Mouse (Mus musculus): ENCODE measurements around the gene Klhl18. TPM values are rescaled to one million over a fixed set of nuclear protein-coding genes. Genes with fewer than 3 reads are reported as not detected.
"Not testable (repeated sequence)": the region's sequence is repeated elsewhere in the genome, so short reads cannot be mapped to it uniquely, and the experiment has no call there.

The Klhl18 gene
- polyA plus RNA-seq, 1 experiment from 2014 or later = 7.1 TPM

DNA sequence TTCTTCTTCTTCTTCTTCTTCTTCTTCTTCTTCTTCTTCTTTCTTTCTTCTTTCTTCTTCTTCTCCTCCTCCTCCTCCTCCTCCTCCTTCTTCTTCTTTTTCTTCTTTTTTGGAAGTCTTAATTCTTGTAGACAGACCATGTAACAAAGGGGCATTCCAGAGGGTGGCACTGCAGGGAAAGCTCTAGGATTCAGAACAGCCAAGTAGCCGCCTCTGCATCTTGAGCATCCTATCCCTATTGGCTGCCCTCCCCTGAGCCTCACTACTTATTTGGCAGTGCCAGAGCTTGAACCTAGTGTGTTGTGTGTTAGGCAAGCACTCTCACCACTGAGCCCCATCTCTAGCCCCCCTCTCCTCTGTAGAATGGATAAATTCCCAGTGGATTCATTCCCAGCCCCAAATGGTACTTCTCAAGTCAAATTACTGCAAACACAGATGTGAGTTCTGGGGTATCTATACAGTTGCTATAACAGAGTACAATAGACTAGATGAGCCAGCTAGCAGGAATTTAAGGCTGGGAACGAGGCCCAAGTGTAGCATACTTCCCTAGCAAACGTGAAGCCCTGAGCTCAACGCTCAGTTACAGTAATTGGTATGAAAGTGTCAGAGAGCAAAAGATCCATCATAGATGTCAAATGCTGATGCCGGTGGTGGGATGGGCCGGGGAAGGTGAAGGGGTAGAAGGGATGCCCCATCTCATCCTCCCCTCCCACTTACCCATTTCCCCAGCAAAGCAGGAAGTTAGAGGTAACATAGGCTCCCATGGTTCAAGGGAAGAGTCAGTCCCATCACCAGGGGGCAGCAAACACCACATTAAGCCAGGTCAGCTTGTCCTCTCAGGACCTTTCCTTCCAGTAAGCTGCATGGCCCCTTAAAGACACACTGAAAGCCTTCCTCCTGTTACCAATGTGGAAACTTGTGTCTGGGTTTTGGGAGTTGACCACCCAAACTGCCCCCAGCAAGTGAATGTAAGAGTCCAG is 65.3 kb downstream of the Klhl18 start:
- no peak overlapping the region for H3K9ac ChIP-seq (ENCODE audit: low read depth, low read length)
- H3K4me1 ChIP-seq (replicated peaks; ENCODE audit: control insufficient read depth, insufficient read depth, low read length) = peaks cover 10% of the 10 kb centered on the region
- H3K27ac ChIP-seq (ENCODE audit: low read depth, low read length) = no peak overlapping the region
- H3K4me3 ChIP-seq (ENCODE audit: low read depth, low read length) = no peak overlapping the region
- H3K4me2 ChIP-seq = no peak overlapping the region
- no peaks in the 10 kb centered on the region for H3K9me3 ChIP-seq (ENCODE audit: control insufficient read depth, low read length)
- DNase-seq (ENCODE audit: low spot score) (peak; percentile 71), ATAC-seq (replicated peaks; ENCODE audit: low FRiP score) (peak; percentile 37)
- WGBS = 45% methylated on average over 6 of the region's 6 CpGs
- no peaks in the 10 kb centered on the region for H3K27me3 ChIP-seq (replicated peaks; ENCODE audit: control insufficient read depth, insufficient read depth, low read length)
- no peaks in the 10 kb centered on the region for H3K36me3 ChIP-seq (ENCODE audit: control insufficient read depth, insufficient read depth, low read length)

GRCm38 (mm10) chr9:110408099-110408773 is 68.3 kb downstream of the Klhl18 start, which contains the start of gene Ptpn23:
TSS of gene Ptpn23 (minus strand) at chr9:110408213.
- WGBS = 1% methylated on average over 39 of the region's 39 CpGs
- H3K4me2 ChIP-seq = peak within 1 kb of the TSS; percentile 82
- peak; percentile 93 for ATAC-seq (replicated peaks; ENCODE audit: low FRiP score)

GRCm38 (mm10) chr9:110407311-110408098 is 69.0 kb downstream of the Klhl18 start:
- Histone ChIP-seq H3K4me1 (replicated peaks; ENCODE audit: control insufficient read depth, insufficient read depth, low read length) (peaks cover 10% of the 10 kb centered on the region), H3K27ac (ENCODE audit: low read depth, low read length) (peak overlapping the region; percentile 36; the same call in 1 of the 2 replicates), H3K36me3 (ENCODE audit: control insufficient read depth, insufficient read depth, low read length) (no peaks in the 10 kb centered on the region), H3K9me3 (ENCODE audit: control insufficient read depth, low read length) (no peaks in the 10 kb centered on the region), H3K4me3 (ENCODE audit: low read depth, low read length) (peak overlapping the region; percentile 89), H3K27me3 (replicated peaks; ENCODE audit: control insufficient read depth, insufficient read depth, low read length) (no peaks in the 10 kb centered on the region), H3K9ac (ENCODE audit: low read depth, low read length) (peak overlapping the region; percentile 79), H3K4me2 (peak overlapping the region; percentile 82)
- ATAC-seq (replicated peaks; ENCODE audit: low FRiP score) (peak; percentile 50), DNase-seq (ENCODE audit: low spot score) (no peak)
- 2% methylated on average over 41 of the region's 41 CpGs for WGBS

More at GRCm38 (mm10) chr9:110408099-110408773, 68.3 kb downstream of the Klhl18 start, which contains the start of gene Ptpn23:
- Histone ChIP-seq H3K4me1 (replicated peaks; ENCODE audit: control insufficient read depth, insufficient read depth, low read length) (peaks cover 10% of the 10 kb centered on the region), H3K27me3 (replicated peaks; ENCODE audit: control insufficient read depth, insufficient read depth, low read length) (no peaks in the 10 kb centered on the region), H3K36me3 (ENCODE audit: control insufficient read depth, insufficient read depth, low read length) (no peaks in the 10 kb centered on the region), H3K27ac (ENCODE audit: low read depth, low read length) (peak within 1 kb of the TSS; percentile 40; the same call in 1 of the 2 replicates), H3K9ac (ENCODE audit: low read depth, low read length) (peak within 1 kb of the TSS; percentile 79), H3K9me3 (ENCODE audit: control insufficient read depth, low read length) (no peaks in the 10 kb centered on the region), H3K4me3 (ENCODE audit: low read depth, low read length) (peak within 1 kb of the TSS; percentile 89)
- peak; percentile 94 for DNase-seq (ENCODE audit: low spot score)

- H3K36me3 ChIP-seq (ENCODE audit: control insufficient read depth, insufficient read depth, low read length); H3K27me3 ChIP-seq (replicated peaks; ENCODE audit: control insufficient read depth, insufficient read depth, low read length); H3K27ac ChIP-seq (ENCODE audit: low read depth, low read length); DNase-seq (ENCODE audit: low spot score); H3K9me3 ChIP-seq (ENCODE audit: control insufficient read depth, low read length); H3K4me3 ChIP-seq (ENCODE audit: low read depth, low read length); H3K9ac ChIP-seq (ENCODE audit: low read depth, low read length); H3K4me2 ChIP-seq; ATAC-seq (replicated peaks; ENCODE audit: low FRiP score); H3K4me1 ChIP-seq (replicated peaks; ENCODE audit: control insufficient read depth, insufficient read depth, low read length): not testable (repeated sequence)
- WGBS = 82% methylated on average over 4 of the region's 4 CpGs
Measured at GRCm38 (mm10) chr9:110403240-110403639, 73.3 kb downstream of the Klhl18 start.

- H3K36me3 ChIP-seq (ENCODE audit: control insufficient read depth, insufficient read depth, low read length) = 0 out of 2 replicates have a peak, but pooled peaks cover 2% of the 10 kb centered on the region
- no peak overlapping the region for H3K4me2 ChIP-seq
- no peak overlapping the region for H3K27ac ChIP-seq (ENCODE audit: low read depth, low read length)
- ATAC-seq (replicated peaks; ENCODE audit: low FRiP score) (no peak), DNase-seq (ENCODE audit: low spot score) (no peak)
- H3K9me3 ChIP-seq (ENCODE audit: control insufficient read depth, low read length) = no peaks in the 10 kb centered on the region
- H3K4me1 ChIP-seq (replicated peaks; ENCODE audit: control insufficient read depth, insufficient read depth, low read length) = peaks cover 8% of the 10 kb centered on the region
- WGBS = 91% methylated on average over 2 of the region's 2 CpGs
- no peaks in the 10 kb centered on the region for H3K27me3 ChIP-seq (replicated peaks; ENCODE audit: control insufficient read depth, insufficient read depth, low read length)
- no peak overlapping the region for H3K9ac ChIP-seq (ENCODE audit: low read depth, low read length)
- no peak overlapping the region for H3K4me3 ChIP-seq (ENCODE audit: low read depth, low read length)
Measured at GRCm38 (mm10) chr9:110402731-110403130, 73.8 kb downstream of the Klhl18 start.

DNA sequence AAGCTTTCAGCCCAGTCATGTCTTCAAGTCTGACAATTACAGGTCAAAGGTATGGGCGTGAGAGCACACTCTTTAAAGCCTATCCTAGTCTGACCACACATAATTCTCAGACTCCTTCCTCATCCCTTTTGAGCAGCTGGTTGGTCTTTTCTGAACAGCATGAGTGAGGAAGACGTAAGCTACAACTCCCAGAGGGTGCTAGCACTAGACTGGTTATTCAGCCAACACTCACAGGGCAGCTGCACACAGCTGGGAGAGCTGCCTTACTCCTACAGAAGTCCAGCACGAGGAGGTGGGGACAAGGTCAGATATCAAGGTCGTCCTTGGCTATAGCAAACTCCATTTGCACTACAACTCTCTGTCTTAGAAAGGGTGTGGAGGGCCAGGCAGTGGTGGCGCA is 75.8 kb downstream of the Klhl18 start:
- DNase-seq (ENCODE audit: low spot score) (no peak), ATAC-seq (replicated peaks; ENCODE audit: low FRiP score) (no peak)
- Histone ChIP-seq H3K4me1 (replicated peaks; ENCODE audit: control insufficient read depth, insufficient read depth, low read length) (no peaks in the 10 kb centered on the region), H3K9me3 (ENCODE audit: control insufficient read depth, low read length) (no peaks in the 10 kb centered on the region), H3K27me3 (replicated peaks; ENCODE audit: control insufficient read depth, insufficient read depth, low read length) (no peaks in the 10 kb centered on the region), H3K4me2 (no peak overlapping the region), H3K9ac (ENCODE audit: low read depth, low read length) (no peak overlapping the region), H3K27ac (ENCODE audit: low read depth, low read length) (no peak overlapping the region), H3K4me3 (ENCODE audit: low read depth, low read length) (no peak overlapping the region), H3K36me3 (ENCODE audit: control insufficient read depth, insufficient read depth, low read length) (peaks cover 4% of the 10 kb centered on the region; the same call in 1 of the 2 replicates)
- WGBS = 82% methylated on average over 5 of the region's 5 CpGs

- 91% methylated on average over 4 of the region's 4 CpGs for WGBS
- ATAC-seq (replicated peaks; ENCODE audit: low FRiP score) = no peak
Measured at GRCm38 (mm10) chr9:110393295-110393694, 83.2 kb downstream of the Klhl18 start.

GRCm38 (mm10) chr9:110390843-110391242 is 85.7 kb downstream of the Klhl18 start:
- Histone ChIP-seq H3K4me3 (ENCODE audit: low read depth, low read length) (no peak overlapping the region), H3K27me3 (replicated peaks; ENCODE audit: control insufficient read depth, insufficient read depth, low read length) (no peaks in the 10 kb centered on the region), H3K9me3 (ENCODE audit: control insufficient read depth, low read length) (no peaks in the 10 kb centered on the region), H3K27ac (ENCODE audit: low read depth, low read length) (no peak overlapping the region), H3K4me1 (replicated peaks; ENCODE audit: control insufficient read depth, insufficient read depth, low read length) (no peaks in the 10 kb centered on the region), H3K9ac (ENCODE audit: low read depth, low read length) (no peak overlapping the region), H3K36me3 (ENCODE audit: control insufficient read depth, insufficient read depth, low read length) (peaks cover 59% of the 10 kb centered on the region), H3K4me2 (no peak overlapping the region)
- DNase-seq (ENCODE audit: low spot score) = no peak
- WGBS = 75% methylated on average over 3 of the region's 3 CpGs
- ATAC-seq (replicated peaks; ENCODE audit: low FRiP score) = no peak

More at GRCm38 (mm10) chr9:110393295-110393694, 83.2 kb downstream of the Klhl18 start:
- Histone ChIP-seq H3K9me3 (ENCODE audit: control insufficient read depth, low read length) (no peaks in the 10 kb centered on the region), H3K4me1 (replicated peaks; ENCODE audit: control insufficient read depth, insufficient read depth, low read length) (no peaks in the 10 kb centered on the region), H3K4me3 (ENCODE audit: low read depth, low read length) (no peak overlapping the region), H3K27ac (ENCODE audit: low read depth, low read length) (no peak overlapping the region), H3K36me3 (ENCODE audit: control insufficient read depth, insufficient read depth, low read length) (peaks cover 39% of the 10 kb centered on the region), H3K27me3 (replicated peaks; ENCODE audit: control insufficient read depth, insufficient read depth, low read length) (no peaks in the 10 kb centered on the region), H3K9ac (ENCODE audit: low read depth, low read length) (no peak overlapping the region), H3K4me2 (no peak overlapping the region)
- DNase-seq (ENCODE audit: low spot score) = no peak

Measured in liver, embryonic 11.5 days (tissue).